ENCODE assay signal across 29 mouse cellular contexts in the genomic region with DNA sequence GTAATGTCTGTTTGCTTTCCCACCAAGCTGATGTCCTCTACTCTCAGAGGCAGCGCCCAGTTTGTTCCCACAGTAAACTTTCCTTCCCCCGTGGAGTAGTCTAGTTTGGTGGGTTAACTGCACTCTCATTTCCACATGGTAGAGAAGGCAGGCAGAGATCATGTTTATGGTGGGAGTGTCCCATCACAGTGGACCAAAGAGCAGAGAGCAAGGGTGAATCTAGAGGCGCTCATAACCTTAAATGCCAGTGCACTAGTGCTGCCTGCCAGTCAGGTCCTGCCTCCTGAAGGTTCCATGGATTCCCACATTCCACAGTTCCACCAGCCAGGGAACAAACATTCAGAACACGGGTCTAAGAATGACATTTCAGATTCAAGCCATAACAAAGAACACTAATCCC.
"Had no signal": no experiment of that assay in that cellular context is flagged by ENCODE, and none has a peak within 500 bp of the region (broad histone marks: within the 10 kb centered on the region; RNA-seq: fewer than 3 reads in every experiment).

No protein-coding gene starts in this region.

- H3K4me1 ChIP-seq: embryonic facial prominence, embryonic 10.5 days; embryonic facial prominence, embryonic 12.5 days; embryonic facial prominence, embryonic 13.5 days; embryonic facial prominence, embryonic 15.5 days; forebrain, embryonic 10.5 days; forebrain, embryonic 12.5 days; forebrain, embryonic 13.5 days; forebrain, embryonic 15.5 days had no signal

- H3K4me3 ChIP-seq: embryonic facial prominence, embryonic 10.5 days; embryonic facial prominence, embryonic 12.5 days; embryonic facial prominence, embryonic 13.5 days; embryonic facial prominence, embryonic 15.5 days; erythroblast, embryonic 14.5 days; forebrain, embryonic 10.5 days; forebrain, embryonic 12.5 days; forebrain, embryonic 13.5 days; forebrain, embryonic 15.5 days; gastrocnemius, adult 2 months; heart, adult 2 months had no signal

- H3K9me3 ChIP-seq: embryonic facial prominence, embryonic 10.5 days; embryonic facial prominence, embryonic 12.5 days; embryonic facial prominence, embryonic 13.5 days; embryonic facial prominence, embryonic 15.5 days; forebrain, embryonic 10.5 days; forebrain, embryonic 12.5 days; forebrain, embryonic 13.5 days; forebrain, embryonic 15.5 days had no signal

- H3K27me3 ChIP-seq: embryonic facial prominence, embryonic 12.5 days; embryonic facial prominence, embryonic 13.5 days; embryonic facial prominence, embryonic 15.5 days; forebrain, embryonic 12.5 days; forebrain, embryonic 13.5 days; forebrain, embryonic 15.5 days had no signal

- H3K36me3 ChIP-seq: embryonic facial prominence, embryonic 10.5 days; embryonic facial prominence, embryonic 12.5 days; embryonic facial prominence, embryonic 13.5 days; embryonic facial prominence, embryonic 15.5 days; forebrain, embryonic 10.5 days; forebrain, embryonic 12.5 days; forebrain, embryonic 15.5 days had no signal

- H3K9ac ChIP-seq: embryonic facial prominence, embryonic 12.5 days; embryonic facial prominence, embryonic 13.5 days; embryonic facial prominence, embryonic 15.5 days; forebrain, embryonic 12.5 days; forebrain, embryonic 13.5 days; forebrain, embryonic 15.5 days; forebrain, postnatal 0 days had no signal

- DNase-seq: cerebellum, adult 2 months; cerebellum, adult 8-10 months; cerebellum, adult 9-10 months; cerebellum, adult 9-11 months; cerebellum, postnatal 10 days; cerebellum, postnatal 14 days; cerebellum, postnatal 25 days; cerebellum, postnatal 36 days; embryo, embryonic 11 days; forebrain, postnatal 0 days; gastrocnemius, adult 2 months; gastrocnemius, postnatal 10 days; gastrocnemius, postnatal 14 days; gastrocnemius, postnatal 25 days; gastrocnemius, postnatal 36 days; heart, adult 11 months; heart, adult 18-20 months; heart, adult 2 months had no signal

- H3K27ac ChIP-seq: embryonic facial prominence, embryonic 10.5 days; embryonic facial prominence, embryonic 12.5 days; embryonic facial prominence, embryonic 13.5 days; embryonic facial prominence, embryonic 15.5 days; forebrain, embryonic 10.5 days; forebrain, embryonic 12.5 days; forebrain, embryonic 13.5 days; forebrain, embryonic 15.5 days; gastrocnemius, adult 2 months; heart, adult 2 months had no signal

- H3K4me2 ChIP-seq: embryonic facial prominence, embryonic 12.5 days; embryonic facial prominence, embryonic 13.5 days; embryonic facial prominence, embryonic 15.5 days; forebrain, embryonic 12.5 days; forebrain, embryonic 13.5 days; forebrain, embryonic 15.5 days had no signal

- ATAC-seq: forebrain, embryonic 13.5 days; forebrain, embryonic 14.5 days; forebrain, embryonic 15.5 days; forebrain, embryonic 16.5 days; forebrain, postnatal 0 days had no signal
